Mouse (Mus musculus) layer of hippocampus, adult 6 months (tissue): ENCODE measurements around the gene Zcrb1. TPM values are rescaled to one million over a fixed set of nuclear protein-coding genes. Genes with fewer than 3 reads are reported as not detected.

ENCODE experiments used
- long read RNA-seq, 2 experiments: library from polyadenylated mRNA; unstranded; transcript quantifications; one replicate each; pipeline ENCODE4 v2.0.0; 2019 to 2020
- polyA plus RNA-seq: library from polyadenylated mRNA; unstranded; fragments of <200 nt; fragmentation: Nextera tagmentation; gene quantifications from 2 replicates; pipeline ENCODE4 v1.2.3, GENCODE M21; 2021

The Zcrb1 gene
- polyA plus RNA-seq = 198 and 206 TPM in 2 replicates
- long read RNA-seq, experiment 1, transcript Zcrb1-206 (7 exons, 624 nt) = minor isoform, 13 of 111 reads
- long read RNA-seq, experiment 1, transcript Zcrb1-201 (8 exons, 877 nt) = major isoform, 39 of 111 reads
- long read RNA-seq, experiment 1, partial matches to known transcripts = 41 of 111 reads
- long read RNA-seq, experiment 1, other reads (novel, unspliced or antisense) = 13 of 111 reads
- long read RNA-seq, experiment 2, transcript Zcrb1-201 (8 exons, 877 nt) = major isoform, 20 of 55 reads
- long read RNA-seq, experiment 2, partial matches to known transcripts = 4 of 55 reads
- long read RNA-seq, experiment 2, other reads (novel, unspliced or antisense) = 27 of 55 reads

GRCm38 (mm10) chr15:93397826-93398698 lies at the start of gene Zcrb1, which contains the start of gene Pphln1:
TSS of gene Zcrb1 (minus strand) at chr15:93398334.
TSS of gene Pphln1 (plus strand) at chr15:93398350.

GRCm38 (mm10) chr15:93336925-93337761 lies 61.0 kb downstream of the Zcrb1 start, which contains the start of gene Yaf2:
TSS of gene Yaf2 (minus strand) at chr15:93336935.

Other genes with a start within 250 kb of the Zcrb1 start
- gene Gxylt1, start 123.2 kb downstream of the Zcrb1 start, polyA plus RNA-seq = 0.62 and 0.88 TPM in 2 replicates
- gene Yaf2, start 61.4 kb downstream of the Zcrb1 start, polyA plus RNA-seq = 92.2 and 102 TPM in 2 replicates
- gene Pphln1, start within 50 bp of the Zcrb1 start, polyA plus RNA-seq = 57.5 and 60.7 TPM in 2 replicates
- 22.3 and 28.6 TPM in 2 replicates for gene Prickle1, start 197.6 kb upstream of the Zcrb1 start, polyA plus RNA-seq